Mouse (Mus musculus): ENCODE data around the gene Trp73. TPM values are rescaled to one million over a fixed set of nuclear protein-coding genes. Genes with fewer than 3 reads are reported as not detected.
A peak's percentile ranks its signal among the peaks of the same experiment; 100 is the strongest.

Gene Trp73
- polyA plus RNA-seq, 1 experiment from 2014 or later = 9.8 TPM

GRCm38 (mm10) chr4:154142211-154143040 lies 2.4 kb upstream of the Trp73 start, which contains the start of gene Wrap73:
Gene Wrap73 (plus strand): TSS chr4:154142372.
- H3K4me2 ChIP-seq (replicated peaks) = peak within 1 kb of the TSS; percentile 93
- WGBS = 1% methylated on average over 49 of the region's 49 CpGs
- peaks cover 39% of the 10 kb centered on the region for H3K4me1 ChIP-seq

GRCm38 (mm10) chr4:154141009-154141867 lies 1.2 kb upstream of the Trp73 start:
- Histone ChIP-seq H3K4me1 (peaks cover 39% of the 10 kb centered on the region), H3K9ac (no peak overlapping the region), H3K4me2 (replicated peaks) (peak overlapping the region; percentile 93), H3K36me3 (peaks cover 2% of the 10 kb centered on the region), H3K27ac (replicated peaks) (no peak overlapping the region), H3K9me3 (replicated peaks) (no peaks in the 10 kb centered on the region), H3K27me3 (peaks cover 57% of the 10 kb centered on the region), H3K4me3 (replicated peaks) (peak overlapping the region; percentile 44)
- no peak for ATAC-seq (ENCODE audit: insufficient number of reproducible peaks, low FRiP score, low TSS enrichment, low read depth)
- whole genome bisulfite sequencing = 2% methylated on average over 42 of the region's 42 CpGs

More at GRCm38 (mm10) chr4:154142211-154143040, 2.4 kb upstream of the Trp73 start, which contains the start of gene Wrap73:
- H3K4me3 ChIP-seq (replicated peaks) = peak within 1 kb of the TSS; percentile 77
- no peaks in the 10 kb centered on the region for H3K9me3 ChIP-seq (replicated peaks)
- H3K36me3 ChIP-seq = peaks cover 12% of the 10 kb centered on the region
- ATAC-seq (ENCODE audit: insufficient number of reproducible peaks, low FRiP score, low TSS enrichment, low read depth) = peak; percentile 90
- H3K9ac ChIP-seq = peak within 1 kb of the TSS; percentile 66
- H3K27me3 ChIP-seq = peaks cover 46% of the 10 kb centered on the region
- H3K27ac ChIP-seq (replicated peaks) = peak within 1 kb of the TSS; percentile 88

- no peak overlapping the region for H3K27ac ChIP-seq (replicated peaks)
- H3K4me3 ChIP-seq (replicated peaks) = peak overlapping the region; percentile 44
- H3K36me3 ChIP-seq = no peaks in the 10 kb centered on the region
- ATAC-seq (ENCODE audit: insufficient number of reproducible peaks, low FRiP score, low TSS enrichment, low read depth) = no peak
- peaks cover 62% of the 10 kb centered on the region for H3K27me3 ChIP-seq
- H3K4me1 ChIP-seq = peaks cover 39% of the 10 kb centered on the region
- H3K9me3 ChIP-seq (replicated peaks) = no peaks in the 10 kb centered on the region
- peak overlapping the region; percentile 93 for H3K4me2 ChIP-seq (replicated peaks)
- WGBS = 2% methylated on average over 42 of the region's 46 CpGs
- peak overlapping the region; percentile 18; the same call in 1 of the 2 replicates for H3K9ac ChIP-seq
Measured at GRCm38 (mm10) chr4:154140213-154141008, 403 bp upstream of the Trp73 start.

- Histone ChIP-seq H3K4me1 (peaks cover 39% of the 10 kb centered on the region), H3K4me2 (replicated peaks) (peak overlapping the region; percentile 93), H3K9me3 (replicated peaks) (no peaks in the 10 kb centered on the region), H3K27ac (replicated peaks) (no peak overlapping the region), H3K36me3 (no peaks in the 10 kb centered on the region), H3K9ac (peak overlapping the region; percentile 18; the same call in 1 of the 2 replicates), H3K4me3 (replicated peaks) (peak overlapping the region; percentile 44), H3K27me3 (peaks cover 64% of the 10 kb centered on the region)
- ATAC-seq (ENCODE audit: insufficient number of reproducible peaks, low FRiP score, low TSS enrichment, low read depth) = no peak
- WGBS = under 1% methylated on average over 54 of the region's 59 CpGs
Measured at GRCm38 (mm10) chr4:154139671-154140181, 282 bp downstream of the Trp73 start.

GRCm38 (mm10) chr4:154137139-154137538 lies 2.9 kb downstream of the Trp73 start:
- Histone ChIP-seq H3K27me3 (peaks cover 75% of the 10 kb centered on the region), H3K4me1 (peaks cover 28% of the 10 kb centered on the region), H3K9ac (no peak overlapping the region), H3K9me3 (replicated peaks) (no peaks in the 10 kb centered on the region), H3K27ac (replicated peaks) (no peak overlapping the region), H3K4me3 (replicated peaks) (no peak overlapping the region), H3K36me3 (no peaks in the 10 kb centered on the region), H3K4me2 (replicated peaks) (no peak overlapping the region)
- WGBS = 52% methylated on average over 5 of the region's 5 CpGs
- ATAC-seq (ENCODE audit: insufficient number of reproducible peaks, low FRiP score, low TSS enrichment, low read depth) = no peak

GRCm38 (mm10) chr4:154134803-154135202 lies 5.2 kb downstream of the Trp73 start:
- no peak overlapping the region for H3K4me2 ChIP-seq (replicated peaks)
- peaks cover 53% of the 10 kb centered on the region for H3K27me3 ChIP-seq
- no peak; the same call in 1 of the 2 replicates for ATAC-seq (ENCODE audit: insufficient number of reproducible peaks, low FRiP score, low TSS enrichment, low read depth)
- H3K4me3 ChIP-seq (replicated peaks) = no peak overlapping the region
- H3K27ac ChIP-seq (replicated peaks) = no peak overlapping the region
- H3K9me3 ChIP-seq (replicated peaks) = no peaks in the 10 kb centered on the region
- H3K4me1 ChIP-seq = peaks cover 8% of the 10 kb centered on the region
- H3K9ac ChIP-seq = no peak overlapping the region
- no peaks in the 10 kb centered on the region for H3K36me3 ChIP-seq
- 52% methylated on average over 4 of the region's 4 CpGs for WGBS

- H3K27ac ChIP-seq (replicated peaks) = no peak overlapping the region
- H3K9ac ChIP-seq = no peak overlapping the region
- H3K4me2 ChIP-seq (replicated peaks) = no peak overlapping the region
- WGBS = 73% methylated on average over 4 of the region's 4 CpGs
- no peaks in the 10 kb centered on the region for H3K36me3 ChIP-seq
- no peak overlapping the region for H3K4me3 ChIP-seq (replicated peaks)
- no peaks in the 10 kb centered on the region for H3K9me3 ChIP-seq (replicated peaks)
- no peaks in the 10 kb centered on the region for H3K4me1 ChIP-seq
- H3K27me3 ChIP-seq = peaks cover 29% of the 10 kb centered on the region
- ATAC-seq (ENCODE audit: insufficient number of reproducible peaks, low FRiP score, low TSS enrichment, low read depth) = no peak
Measured at GRCm38 (mm10) chr4:154131894-154132293, 8.1 kb downstream of the Trp73 start.

GRCm38 (mm10) chr4:154129950-154130349 lies 10.1 kb downstream of the Trp73 start:
- Histone ChIP-seq H3K36me3 (no peaks in the 10 kb centered on the region), H3K4me3 (replicated peaks) (no peak overlapping the region), H3K27me3 (peaks cover 18% of the 10 kb centered on the region), H3K9me3 (replicated peaks) (no peaks in the 10 kb centered on the region), H3K9ac (no peak overlapping the region), H3K4me2 (replicated peaks) (no peak overlapping the region), H3K4me1 (no peaks in the 10 kb centered on the region), H3K27ac (replicated peaks) (no peak overlapping the region)
- ATAC-seq (ENCODE audit: insufficient number of reproducible peaks, low FRiP score, low TSS enrichment, low read depth) = no peak

- no peaks in the 10 kb centered on the region for H3K4me1 ChIP-seq
- H3K9ac ChIP-seq = no peak overlapping the region
- no peak overlapping the region for H3K27ac ChIP-seq (replicated peaks)
- WGBS = 58% methylated on average over 3 of the region's 3 CpGs
- no peaks in the 10 kb centered on the region for H3K36me3 ChIP-seq
- H3K9me3 ChIP-seq (replicated peaks) = no peaks in the 10 kb centered on the region
- no peak overlapping the region for H3K4me2 ChIP-seq (replicated peaks)
- no peak for ATAC-seq (ENCODE audit: insufficient number of reproducible peaks, low FRiP score, low TSS enrichment, low read depth)
- no peak overlapping the region for H3K4me3 ChIP-seq (replicated peaks)
- peaks cover 5% of the 10 kb centered on the region; the same call in 1 of the 2 replicates for H3K27me3 ChIP-seq
Measured at GRCm38 (mm10) chr4:154127273-154127672, 12.7 kb downstream of the Trp73 start.

- 64% methylated on average over 5 of the region's 5 CpGs for WGBS
- H3K27me3 ChIP-seq = peaks cover 5% of the 10 kb centered on the region; the same call in 1 of the 2 replicates
- no peak for ATAC-seq (ENCODE audit: insufficient number of reproducible peaks, low FRiP score, low TSS enrichment, low read depth)
Measured at GRCm38 (mm10) chr4:154125202-154125601, 14.8 kb downstream of the Trp73 start.

More at GRCm38 (mm10) chr4:154125202-154125601, 14.8 kb downstream of the Trp73 start:
- Histone ChIP-seq H3K4me3 (replicated peaks) (no peak overlapping the region), H3K4me2 (replicated peaks) (no peak overlapping the region), H3K9ac (no peak overlapping the region), H3K27ac (replicated peaks) (no peak overlapping the region), H3K9me3 (replicated peaks) (no peaks in the 10 kb centered on the region), H3K4me1 (no peaks in the 10 kb centered on the region), H3K36me3 (no peaks in the 10 kb centered on the region)
